Mouse (Mus musculus): Measurements from ENCODE around the gene Capns2.

The Capns2 gene

DNA sequence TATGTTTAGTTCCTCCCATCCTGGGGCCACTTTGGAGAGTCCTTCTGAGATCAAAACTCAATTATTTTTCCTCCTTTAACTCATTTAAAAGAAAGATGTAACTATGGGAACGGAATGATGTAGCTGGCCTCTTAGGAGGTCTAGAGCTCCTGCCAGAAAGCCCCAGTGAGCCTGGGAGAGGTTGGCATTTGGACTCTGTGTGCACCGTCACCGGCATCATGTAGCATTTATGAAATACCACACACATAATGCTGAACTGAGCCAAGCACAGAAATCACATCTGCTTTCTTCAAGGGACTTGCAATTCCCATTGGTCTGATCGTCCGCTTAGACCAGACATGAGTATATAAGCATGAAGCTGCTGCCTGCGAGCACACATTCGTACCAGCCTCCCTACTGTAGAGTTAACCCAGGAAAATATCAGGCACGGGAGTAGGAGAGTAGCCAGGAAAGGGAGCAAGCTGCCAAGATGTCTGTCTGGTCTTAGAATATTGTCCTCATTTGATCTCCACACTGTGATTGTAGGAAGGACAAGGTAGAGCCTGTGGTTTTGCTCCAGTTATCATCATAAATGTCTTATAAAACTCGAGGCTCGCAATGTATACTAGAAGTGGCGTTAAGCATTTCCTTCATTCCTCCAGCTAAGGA is 2.4 kb downstream of the Capns2 start:
- DNase-seq (ENCODE audit: low read depth, low spot score) = no peak

- no peak for DNase-seq (ENCODE audit: low read depth, low spot score)
These were observed 5.3 kb downstream of the Capns2 start for GRCm38 (mm10) chr8:92906553-92906952.

DNA sequence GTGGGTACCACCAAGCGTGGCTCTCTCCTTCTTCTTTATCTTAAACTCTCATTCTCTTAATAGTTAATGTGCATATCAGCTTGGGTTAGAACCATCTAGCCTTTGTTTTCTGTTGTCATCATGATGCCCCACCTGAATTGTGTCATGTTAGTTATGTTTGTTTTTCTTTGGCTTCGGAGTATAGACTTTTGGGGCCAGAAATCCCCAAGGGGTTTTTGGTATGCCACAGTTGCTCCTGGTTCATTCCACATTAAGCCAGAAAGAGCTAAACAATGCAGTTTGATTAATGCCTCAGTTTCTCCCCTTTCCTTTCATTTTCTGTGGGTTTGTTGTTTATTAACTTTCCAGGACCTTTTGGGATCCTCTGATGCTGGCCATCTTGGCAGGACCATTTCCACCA is 7.2 kb downstream of the Capns2 start:
- DNase-seq (ENCODE audit: low read depth, low spot score) = no peak

DNA sequence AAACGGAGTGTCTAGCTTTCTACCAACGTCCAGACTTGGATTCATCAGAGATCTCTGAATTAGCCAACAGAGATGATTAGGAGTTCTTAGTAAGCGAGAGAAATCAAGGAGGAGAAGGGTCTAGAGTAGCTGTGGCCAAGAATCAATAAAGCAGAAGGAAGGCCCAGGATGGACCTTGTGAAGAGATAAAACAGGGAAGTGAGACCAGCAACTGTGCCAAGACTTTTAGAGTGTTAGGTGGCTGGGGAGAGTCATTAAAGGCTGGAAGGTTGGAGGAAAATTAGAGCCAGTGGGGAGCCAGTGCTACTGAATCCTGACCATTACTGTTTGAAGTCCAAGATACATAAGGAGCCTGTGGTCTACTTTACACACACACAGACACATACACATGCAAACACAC is 10.3 kb downstream of the Capns2 start:
- DNase-seq (ENCODE audit: low read depth, low spot score) = no peak

- no peak for DNase-seq (ENCODE audit: low read depth, low spot score)
These were observed 12.2 kb downstream of the Capns2 start for GRCm38 (mm10) chr8:92913396-92913795.

DNA sequence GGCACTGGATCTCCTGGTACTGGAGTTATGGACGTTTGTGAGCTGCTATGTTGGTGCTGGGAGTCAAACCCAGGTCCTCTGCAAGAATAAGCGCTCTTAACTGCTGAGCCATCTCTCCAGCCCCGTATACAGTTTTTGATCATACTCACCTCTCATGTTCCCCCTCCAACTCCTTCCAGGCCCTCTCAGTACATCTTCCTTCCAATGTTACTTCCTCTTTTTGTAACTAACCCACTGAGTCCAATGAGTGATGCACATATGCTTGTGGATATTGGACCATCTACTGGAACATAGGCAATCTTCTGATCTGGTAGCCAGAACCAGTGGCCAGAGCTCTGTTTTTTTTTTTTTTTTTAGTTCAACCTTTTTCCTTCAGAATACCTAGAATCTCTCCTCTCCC is 14.9 kb downstream of the Capns2 start:
- no peak for DNase-seq (ENCODE audit: low read depth, low spot score)

DNA sequence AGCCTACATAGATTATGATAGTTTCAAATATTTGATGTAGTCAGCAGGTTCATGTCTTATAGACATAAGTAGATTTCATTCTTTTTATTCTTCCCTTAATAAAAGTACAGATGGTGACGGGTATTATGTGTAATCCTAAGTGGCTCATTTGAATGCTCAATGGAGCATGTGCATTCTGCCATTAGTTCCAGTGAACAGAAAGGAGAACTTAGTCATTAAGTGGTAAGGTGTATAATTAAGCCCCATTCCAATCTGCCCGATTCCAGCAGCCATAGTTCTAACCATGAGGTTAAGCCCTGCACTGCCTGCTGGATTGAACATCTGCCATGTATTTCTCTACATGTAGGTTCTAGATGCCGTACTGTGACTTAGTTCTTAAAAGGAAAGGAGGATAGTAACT is 20.6 kb downstream of the Capns2 start:
- no peak for DNase-seq (ENCODE audit: low read depth, low spot score)

GRCm38 (mm10) chr8:92928986-92929385 is 27.8 kb downstream of the Capns2 start:
- no peak for DNase-seq (ENCODE audit: low read depth, low spot score)

- DNase-seq (ENCODE audit: low read depth, low spot score) = no peak
These were observed 36.8 kb downstream of the Capns2 start for GRCm38 (mm10) chr8:92938056-92938455.

- no peak for DNase-seq (ENCODE audit: low read depth, low spot score)
These were observed 47.9 kb downstream of the Capns2 start for GRCm38 (mm10) chr8:92949071-92949470.

DNA sequence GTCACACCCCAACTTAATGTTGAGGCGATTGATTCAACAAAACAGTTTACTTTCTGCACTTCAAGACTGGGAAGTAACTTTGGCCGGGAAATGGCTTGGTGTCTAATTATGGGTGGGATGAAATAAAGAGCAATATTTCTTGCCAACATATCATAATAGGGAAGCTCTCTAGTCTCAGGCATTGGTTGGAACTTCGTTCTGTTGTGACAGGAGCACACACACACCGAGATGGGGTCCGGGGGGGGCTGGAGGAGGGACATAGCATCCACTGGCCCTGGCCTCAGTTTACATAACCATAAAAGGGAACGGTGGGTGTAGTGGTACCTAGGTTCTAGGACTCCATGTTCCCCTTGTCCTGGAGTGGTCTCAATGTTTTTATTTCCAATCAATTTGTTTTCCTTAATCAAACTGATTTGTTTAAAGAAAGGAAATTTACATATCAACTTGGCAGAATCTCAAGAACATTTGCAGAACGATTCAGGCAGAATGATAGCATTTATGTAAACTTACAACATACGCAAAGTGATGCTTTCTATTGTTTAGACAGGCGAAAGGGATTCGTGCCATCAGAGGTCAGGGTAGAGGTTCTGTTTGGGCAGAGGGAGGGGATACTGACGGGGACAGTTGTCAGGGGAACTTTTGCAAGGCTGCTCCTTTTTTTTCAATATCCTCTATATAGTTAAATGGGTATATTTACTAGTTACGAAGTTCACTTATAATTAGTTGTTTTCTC is 49.6 kb downstream of the Capns2 start:
- no peak for DNase-seq (ENCODE audit: low read depth, low spot score)
